12 mouse cellular contexts compared by ENCODE assay signal in the genomic region with DNA sequence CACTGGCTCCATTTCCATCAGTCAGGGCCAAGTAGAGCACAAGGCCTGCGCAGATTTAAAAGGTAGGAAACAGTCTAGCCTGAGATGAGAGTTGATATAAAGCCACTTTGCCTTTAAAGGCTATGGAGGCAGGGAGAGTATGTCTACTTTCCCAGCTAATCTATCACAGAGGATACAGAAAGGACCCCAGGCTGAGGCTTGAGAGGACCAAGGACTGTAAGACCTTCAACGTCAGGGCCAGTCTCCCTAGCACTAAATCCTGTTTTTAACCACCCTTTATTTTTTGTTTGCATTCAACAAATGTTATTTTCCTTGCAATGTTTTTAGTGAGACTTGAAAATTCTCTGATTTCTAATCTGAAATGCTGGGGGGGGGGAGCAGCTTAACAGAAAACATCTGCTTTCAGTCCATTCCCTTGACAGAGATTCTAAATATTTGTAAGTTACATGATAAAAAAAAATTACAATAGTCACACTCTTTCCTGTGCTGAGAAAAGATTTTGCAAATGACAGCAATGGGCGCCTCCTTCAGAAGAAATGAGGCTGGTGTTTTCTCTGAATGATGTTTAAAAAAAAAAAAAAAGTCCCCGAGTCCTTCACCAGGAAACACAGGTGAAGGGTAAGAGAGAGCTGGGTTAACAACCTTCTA.
"Had no signal": no experiment of that assay in that cellular context is flagged by ENCODE, and none has a peak within 500 bp of the region (broad histone marks: within the 10 kb centered on the region; RNA-seq: fewer than 3 reads in every experiment).

No protein-coding gene starts in this region.

- H3K36me3 ChIP-seq: limb, embryonic 13.5 days; midbrain, embryonic 12.5 days; neural tube, embryonic 13.5 days had no signal

- H3K27ac ChIP-seq: limb, embryonic 13.5 days; liver, embryonic 14.5 days; midbrain, embryonic 12.5 days; neural tube, embryonic 13.5 days had no signal

- H3K4me2 ChIP-seq: limb, embryonic 13.5 days; midbrain, embryonic 12.5 days; neural tube, embryonic 13.5 days had no signal

- H3K4me3 ChIP-seq: limb, embryonic 13.5 days; midbrain, embryonic 12.5 days; neural tube, embryonic 13.5 days had no signal

- DNase-seq: kidney, adult 9 months; kidney, postnatal 14 days; left cerebral cortex, postnatal 4 days; lung, adult 18-20 months; right cerebral cortex, postnatal 14 days; thymus, adult 2 months; thymus, postnatal 25 days had no signal

- ATAC-seq: midbrain, embryonic 16.5 days had no signal

- H3K9me3 ChIP-seq: limb, embryonic 13.5 days; midbrain, embryonic 12.5 days; neural tube, embryonic 13.5 days had no signal

- H3K9ac ChIP-seq: limb, embryonic 13.5 days; liver, embryonic 14.5 days; midbrain, embryonic 12.5 days; neural tube, embryonic 13.5 days had no signal

- H3K4me1 ChIP-seq: limb, embryonic 13.5 days; midbrain, embryonic 12.5 days; neural tube, embryonic 13.5 days had no signal

- H3K27me3 ChIP-seq: limb, embryonic 13.5 days; midbrain, embryonic 12.5 days; neural tube, embryonic 13.5 days had no signal
